8 mouse cellular contexts compared by ENCODE assay signal in genomic region chr8:126583971-126584843, GRCm38 (mm10). TPM values are rescaled to one million over a fixed set of nuclear protein-coding genes. Genes with fewer than 3 reads are reported as not detected.
DNase-seq lines count a peak whose midpoint lies in the region; ATAC-seq lines count a peak whose summit lies in the region.

No protein-coding gene starts in this region.

- H3K9ac ChIP-seq in hindbrain, embryonic 14.5 days: peak overlapping the region; percentile 70

- peak overlapping the region; percentile 86 for H3K27ac ChIP-seq in hindbrain, embryonic 14.5 days

- ATAC-seq in common myeloid progenitor, adult 5-6 weeks (replicated peaks; ENCODE audit: low read depth, poor library complexity, severe bottlenecking): peak; percentile 43
- peak; percentile 84 for ATAC-seq in hindbrain, embryonic 14.5 days (ENCODE audit: low FRiP score)

- 1% methylated on average over 68 of the region's 68 CpGs for WGBS in hindbrain, embryonic 14.5 days

- H3K4me3 ChIP-seq in hindbrain, embryonic 14.5 days (replicated peaks; ENCODE audit: low read length): peak overlapping the region; percentile 51

- H3K27me3 ChIP-seq in hindbrain, embryonic 14.5 days (ENCODE audit: control insufficient read depth, insufficient read depth, low read length): no peaks in the 10 kb centered on the region

- peak; percentile 82 for DNase-seq in T-cell, adult 2 months (ENCODE audit: low spot score)
- peak; percentile 82 for DNase-seq in gastrocnemius, adult 18-20 months (ENCODE audit: low spot score)
- DNase-seq in hindbrain, embryonic 14.5 days (ENCODE audit: low spot score): peak; percentile 80
- DNase-seq in left cerebral cortex, adult 11 months (ENCODE audit: low spot score): peak; percentile 75
- peak; percentile 91 for DNase-seq in lung, postnatal 36 days
- DNase-seq in right cerebral cortex, adult 18-20 months: peak; percentile 77
- DNase-seq in urinary bladder, adult 18-20 months (ENCODE audit: low spot score in 2 of 2): peak; percentile 42 to 56

- H3K4me2 ChIP-seq in hindbrain, embryonic 14.5 days (replicated peaks): peak overlapping the region; percentile 100

- peaks cover 53% of the 10 kb centered on the region for H3K4me1 ChIP-seq in hindbrain, embryonic 14.5 days (replicated peaks; ENCODE audit: control insufficient read depth, insufficient read depth, low read length)

- H3K36me3 ChIP-seq in hindbrain, embryonic 14.5 days (replicated peaks; ENCODE audit: control insufficient read depth, insufficient read depth): peaks cover 19% of the 10 kb centered on the region; the same call in 1 of the 2 replicates

- H3K9me3 ChIP-seq in hindbrain, embryonic 14.5 days (ENCODE audit: control insufficient read depth, low read length): no peaks in the 10 kb centered on the region

RNA-seq across cellular contexts. Expression of gene Irf2bp2, which starts 9.6 kb away (rescaled TPM):
- total RNA-seq in common myeloid progenitor, adult 5-6 weeks (2017): 72.3 and 85.4 TPM in 2 replicates
- 10 to 100 TPM; 33.8 to 49.6 TPM for total RNA-seq in gastrocnemius, adult 18-20 months (2021)
- polyA plus RNA-seq in hindbrain, embryonic 14.5 days (2014; fragmentation: Nextera tagmentation; extraction: Ambion mirVana): 7.2 and 7.4 TPM in 2 replicates

Comparison
In these comparisons a context has a peak if more than half of its experiments do, and no peak if none do; other contexts are left out.
1. Peak in every context shown above with its lines: DNase-seq, ATAC-seq, H3K4me3 ChIP-seq and H3K27ac ChIP-seq.